Mouse (Mus musculus) mouse trophoblast stem cell (cell line): Measurements from ENCODE around the gene Dnajc15.

Source experiments
- in situ Hi-C, 2 experiments: fragments of 300-500 bp; cut with MseI, MboI; formaldehyde crosslinking; loops; 2 replicates in 1 of 2; 3 replicates in 1 of 2; pipeline ENCODE4 v1.15.1; 2025

The Dnajc15 gene

GRCm38 (mm10) chr14:77860841-77861560, 13.9 kb downstream of the Dnajc15 start:
- in situ Hi-C loops = no loop called here

GRCm38 (mm10) chr14:77859894-77860293, 15.0 kb downstream of the Dnajc15 start:
- in situ Hi-C loops = no loop called here

GRCm38 (mm10) chr14:77853951-77854350, 21.0 kb downstream of the Dnajc15 start:
- in situ Hi-C loops = no loop called here

GRCm38 (mm10) chr14:77849852-77850251, 25.1 kb downstream of the Dnajc15 start:
- in situ Hi-C loops = no loop called here

- in situ Hi-C loops = no loop called here
Measured at GRCm38 (mm10) chr14:77848349-77848748, 26.6 kb downstream of the Dnajc15 start.

- in situ Hi-C loops = no loop called here
Measured at GRCm38 (mm10) chr14:77846206-77846605, 28.7 kb downstream of the Dnajc15 start.

GRCm38 (mm10) chr14:77845479-77845878, 29.4 kb downstream of the Dnajc15 start:
- in situ Hi-C loops = no loop called here

GRCm38 (mm10) chr14:77840574-77840973, 34.4 kb downstream of the Dnajc15 start:
- in situ Hi-C loops = no loop called here

- in situ Hi-C loops = no loop called here
Measured at GRCm38 (mm10) chr14:77840078-77840477, 34.8 kb downstream of the Dnajc15 start.

- in situ Hi-C loops = no loop called here
Measured at GRCm38 (mm10) chr14:77836794-77837193, 38.1 kb downstream of the Dnajc15 start.

GRCm38 (mm10) chr14:77832359-77832758, 42.6 kb downstream of the Dnajc15 start:
- in situ Hi-C loops = no loop called here

GRCm38 (mm10) chr14:77831936-77832335, 43.0 kb downstream of the Dnajc15 start:
- in situ Hi-C loops = no loop called here

- in situ Hi-C loops = no loop called here
Measured at GRCm38 (mm10) chr14:77829673-77830072, 45.3 kb downstream of the Dnajc15 start.

GRCm38 (mm10) chr14:77825891-77826290, 49.0 kb downstream of the Dnajc15 start:
- in situ Hi-C loops = no loop called here

GRCm38 (mm10) chr14:77825121-77825520, 49.8 kb downstream of the Dnajc15 start:
- in situ Hi-C loops = no loop called here

GRCm38 (mm10) chr14:77819841-77820240, 55.1 kb downstream of the Dnajc15 start:
- in situ Hi-C loops = no loop called here

GRCm38 (mm10) chr14:77817561-77817960, 57.4 kb downstream of the Dnajc15 start:
- in situ Hi-C loops = no loop called here

- in situ Hi-C loops = no loop called here
Measured at GRCm38 (mm10) chr14:77814935-77815334, 60.0 kb downstream of the Dnajc15 start.

GRCm38 (mm10) chr14:77812890-77813289, 62.0 kb downstream of the Dnajc15 start:
- in situ Hi-C loops = no loop called here

- in situ Hi-C loops = no loop called here
Measured at GRCm38 (mm10) chr14:77811466-77811865, 63.5 kb downstream of the Dnajc15 start.

GRCm38 (mm10) chr14:77807836-77808235, 67.1 kb downstream of the Dnajc15 start:
- in situ Hi-C loops = no loop called here

GRCm38 (mm10) chr14:77806345-77806744, 68.6 kb downstream of the Dnajc15 start:
- in situ Hi-C loops = no loop called here

- in situ Hi-C loops = no loop called here
Measured at GRCm38 (mm10) chr14:77802268-77802630, 72.7 kb downstream of the Dnajc15 start.
